Mouse (Mus musculus): ENCODE measurements around the gene Sltm. TPM values are rescaled to one million over a fixed set of nuclear protein-coding genes. Genes with fewer than 3 reads are reported as not detected.

Sltm gene
- 16.8 TPM for polyA plus RNA-seq (2014; fragmentation: Illumina TruSeq; extraction: RNeasy Lipid Tissue Mini Kit (QIAGEN cat#74804); ENCODE audit: insufficient read depth, low read depth, low replicate concordance)

DNA sequence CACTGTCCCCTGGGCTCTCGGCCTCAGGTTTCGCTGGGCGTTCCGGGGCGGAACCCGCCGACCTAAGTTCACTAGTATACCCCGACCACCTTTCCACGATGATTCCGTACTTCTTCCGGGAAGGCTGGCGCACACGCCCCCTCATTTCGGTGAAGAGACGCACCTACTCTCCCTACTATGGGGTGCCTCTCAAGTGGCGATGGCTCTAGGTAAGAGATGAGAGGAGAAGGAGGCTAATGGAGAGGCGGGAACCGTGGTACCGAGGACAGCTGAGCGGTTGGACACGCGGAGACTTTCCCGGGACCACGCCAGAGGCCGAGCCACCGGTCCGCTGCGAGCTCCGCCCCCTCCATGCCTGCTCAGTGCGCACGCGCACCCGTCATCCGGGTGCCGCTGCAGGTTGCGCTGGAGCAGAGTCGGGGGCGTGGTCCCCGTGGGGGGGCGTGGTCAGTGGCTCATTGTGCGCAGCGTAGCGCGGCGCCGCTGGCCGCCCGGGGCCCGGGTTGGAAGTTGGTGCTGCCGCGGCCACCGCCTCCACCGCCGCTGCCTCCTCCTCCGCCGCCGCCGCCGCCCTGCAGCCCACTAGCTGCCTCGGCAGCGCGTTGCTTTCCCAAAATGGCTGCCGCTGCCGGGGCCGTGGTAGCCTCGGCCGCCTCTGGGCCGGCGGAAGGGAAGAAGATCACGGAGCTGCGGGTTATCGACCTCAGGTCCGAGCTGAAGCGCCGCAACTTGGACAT, at the start of gene Sltm:
Sltm (plus strand) TSS at position 450 of the 737 bp plus-strand sequence.

DNA sequence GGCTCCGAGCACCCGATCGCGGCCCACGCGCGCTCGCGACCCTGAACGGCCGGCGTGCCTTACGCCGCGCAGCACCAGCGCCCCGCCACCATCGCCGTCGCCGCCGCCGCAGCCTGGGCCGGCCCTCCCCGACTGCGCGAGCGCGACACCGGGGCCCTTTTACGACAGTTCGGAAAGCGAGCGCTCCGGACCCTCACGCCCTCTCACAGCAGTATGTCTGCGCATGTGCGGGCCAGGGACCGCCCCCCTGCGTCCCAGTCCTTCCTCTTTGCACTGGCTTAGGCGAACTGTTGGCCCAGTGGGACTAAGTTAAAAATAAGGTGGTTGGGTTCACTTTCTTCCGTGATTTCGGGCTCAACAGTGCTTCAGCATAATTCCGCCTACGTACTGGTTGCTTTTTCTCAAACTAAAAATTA, 38.9 kb upstream of the Sltm start, which contains the start of gene Rnf111:
Rnf111 (minus strand) TSS at position 100 of the 416 bp plus-strand sequence.

Other genes starting within 250 kb of the Sltm start
- 2.1 TPM for gene Ccnb2, start 121.2 kb upstream of the Sltm start, polyA plus RNA-seq (2014; fragmentation: Illumina TruSeq; extraction: RNeasy Lipid Tissue Mini Kit (QIAGEN cat#74804); ENCODE audit: insufficient read depth, low read depth, low replicate concordance)
- gene Rnf111, start 39.0 kb upstream of the Sltm start, polyA plus RNA-seq (2014; fragmentation: Illumina TruSeq; extraction: RNeasy Lipid Tissue Mini Kit (QIAGEN cat#74804); ENCODE audit: insufficient read depth, low read depth, low replicate concordance), result 10.0 TPM
- gene Gm10642, start 113.5 kb downstream of the Sltm start, polyA plus RNA-seq (2014; fragmentation: Illumina TruSeq; extraction: RNeasy Lipid Tissue Mini Kit (QIAGEN cat#74804); ENCODE audit: insufficient read depth, low read depth, low replicate concordance), result not detected
- gene Mindy2, start 114.4 kb downstream of the Sltm start, polyA plus RNA-seq (2014; fragmentation: Illumina TruSeq; extraction: RNeasy Lipid Tissue Mini Kit (QIAGEN cat#74804); ENCODE audit: insufficient read depth, low read depth, low replicate concordance), result 11.6 TPM
- gene Adam10, start 136.2 kb downstream of the Sltm start, polyA plus RNA-seq (2014; fragmentation: Illumina TruSeq; extraction: RNeasy Lipid Tissue Mini Kit (QIAGEN cat#74804); ENCODE audit: insufficient read depth, low read depth, low replicate concordance), result 23.9 TPM

Data from lung, adult 10 weeks (tissue).